Comparison of ENCODE assay signal across 9 mouse cellular contexts in genomic region chr7:43490182-43490584, GRCm38 (mm10). TPM values are rescaled to one million over a fixed set of nuclear protein-coding genes. Genes with fewer than 3 reads are reported as not detected.
DNase-seq lines count a peak whose midpoint lies in the region; ATAC-seq and TF ChIP-seq lines count a peak whose summit lies in the region.
"Had no signal": no experiment of that assay in that cellular context is flagged by ENCODE, and none has a peak within 500 bp of the region (broad histone marks: within the 10 kb centered on the region; RNA-seq: fewer than 3 reads in every experiment).

No protein-coding gene starts in this region.

- H3K9ac ChIP-seq in midbrain, embryonic 12.5 days (replicated peaks), result peak overlapping the region; percentile 83

- DNase-seq in R1 (ENCODE audit: low read depth, low spot score), result peak; percentile 59
- peak; percentile 91 for DNase-seq in embryonic facial prominence, embryonic 10.5 days (ENCODE audit: low spot score)
- DNase-seq in heart, embryonic 10.5 days (ENCODE audit: low spot score), result no peak
- peak; percentile 64 to 73 for DNase-seq in layer of hippocampus, adult 8-10 months (ENCODE audit: low spot score in 2 of 2)
- peak; percentile 74 for DNase-seq in testis, postnatal 10 days (ENCODE audit: low spot score)

- H3K9me3 ChIP-seq in E14TG2a.4 (ENCODE audit: low read length), result no peaks in the 10 kb centered on the region
- H3K9me3 ChIP-seq in embryonic facial prominence, embryonic 10.5 days, result no peaks in the 10 kb centered on the region
- H3K9me3 ChIP-seq in heart, embryonic 10.5 days, result no peaks in the 10 kb centered on the region
- no peaks in the 10 kb centered on the region for H3K9me3 ChIP-seq in midbrain, embryonic 12.5 days

- H3K27ac ChIP-seq in embryonic facial prominence, embryonic 10.5 days (replicated peaks), result peak overlapping the region; percentile 89
- H3K27ac ChIP-seq in heart, embryonic 10.5 days, result peak overlapping the region; percentile 54; the same call in 1 of the 2 replicates
- H3K27ac ChIP-seq in midbrain, embryonic 12.5 days (replicated peaks), result peak overlapping the region; percentile 88

- H3K27me3 ChIP-seq in E14TG2a.4 (ENCODE audit: insufficient read depth, low read length), result peaks cover 83% of the 10 kb centered on the region
- H3K27me3 ChIP-seq in embryonic facial prominence, embryonic 10.5 days (replicated peaks; ENCODE audit: low read depth, poor library complexity, severe bottlenecking), result peaks cover 47% of the 10 kb centered on the region
- H3K27me3 ChIP-seq in heart, embryonic 10.5 days (ENCODE audit: insufficient read depth, poor library complexity, severe bottlenecking), result peaks cover 64% of the 10 kb centered on the region
- 0 out of 2 replicates have a peak, but pooled peaks cover 2% of the 10 kb centered on the region for H3K27me3 ChIP-seq in midbrain, embryonic 12.5 days

- peak; percentile 89 for ATAC-seq in midbrain, embryonic 12.5 days (ENCODE audit: low FRiP score, low read depth)
- ATAC-seq in erythroid progenitor cell, adult 5-6 weeks (replicated peaks; ENCODE audit: low FRiP score, poor library complexity, severe bottlenecking), result no peak

- peaks cover 24% of the 10 kb centered on the region for H3K4me1 ChIP-seq in E14TG2a.4 (replicated peaks; ENCODE audit: low read depth, low read length)
- H3K4me1 ChIP-seq in embryonic facial prominence, embryonic 10.5 days, result peaks cover 20% of the 10 kb centered on the region
- peaks cover 9% of the 10 kb centered on the region; the same call in 1 of the 2 replicates for H3K4me1 ChIP-seq in heart, embryonic 10.5 days
- peaks cover 15% of the 10 kb centered on the region for H3K4me1 ChIP-seq in midbrain, embryonic 12.5 days

- H3K4me2 ChIP-seq in midbrain, embryonic 12.5 days (replicated peaks), result peak overlapping the region; percentile 71

- peak overlapping the region; percentile 72 for H3K4me3 ChIP-seq in E14TG2a.4 (replicated peaks; ENCODE audit: low read length)
- peak overlapping the region; percentile 75 for H3K4me3 ChIP-seq in embryonic facial prominence, embryonic 10.5 days
- H3K4me3 ChIP-seq in heart, embryonic 10.5 days, result peak overlapping the region; percentile 59
- peak overlapping the region; percentile 77 for H3K4me3 ChIP-seq in midbrain, embryonic 12.5 days

- no peaks in the 10 kb centered on the region for H3K36me3 ChIP-seq in E14TG2a.4 (ENCODE audit: insufficient read depth, low read length)
- H3K36me3 ChIP-seq in embryonic facial prominence, embryonic 10.5 days (replicated peaks), result no peaks in the 10 kb centered on the region
- no peaks in the 10 kb centered on the region for H3K36me3 ChIP-seq in heart, embryonic 10.5 days
- no peaks in the 10 kb centered on the region for H3K36me3 ChIP-seq in midbrain, embryonic 12.5 days

- no peak for TF ChIP-seq CTCF in E14TG2a.4 (conservative IDR thresholded peaks at IDR 0.05; ENCODE audit: low read length)

- under 1% methylated on average over 6 of the region's 13 CpGs for WGBS in embryonic facial prominence, embryonic 10.5 days
- WGBS in heart, embryonic 10.5 days, result 5% methylated on average over 6 of the region's 13 CpGs
- 1% methylated on average over 6 of the region's 13 CpGs for WGBS in midbrain, embryonic 12.5 days

RNA-seq across cellular contexts. Expression of gene Iglon5, which starts 0.3 kb away (rescaled TPM):
- polyA plus RNA-seq in embryonic facial prominence, embryonic 10.5 days (2016; fragmentation: Nextera tagmentation; extraction: Ambion mirVana), result 0.70 and 0.71 TPM in 2 replicates
- 0.20 TPM in 1 of 2 replicates, not detected in the other for polyA plus RNA-seq in heart, embryonic 10.5 days (2016; fragmentation: Nextera tagmentation; extraction: Ambion mirVana)
- total RNA-seq in layer of hippocampus, adult 8-10 months (2022), result 10 to 100 TPM; 21.4 to 23.8 (median 22.9) TPM
- 3.9 and 4.1 TPM in 2 replicates for polyA plus RNA-seq in midbrain, embryonic 12.5 days (2016; fragmentation: Nextera tagmentation; extraction: Ambion mirVana)
- total RNA-seq in erythroid progenitor cell, adult 5-6 weeks (2015; ENCODE audit: low replicate concordance), result not detected in 2 replicates
- total RNA-seq in erythroid progenitor cell, adult 5-6 weeks (2017; ENCODE audit: low replicate concordance), result not detected in 2 replicates
- total RNA-seq: common myeloid progenitor, adult 5-6 weeks had no signal

RNA-seq across cellular contexts. Expression of gene 4931406B18Rik, which starts 15.6 kb away (rescaled TPM):
- polyA plus RNA-seq in embryonic facial prominence, embryonic 10.5 days (2016; fragmentation: Nextera tagmentation; extraction: Ambion mirVana), result not detected in 2 replicates
- polyA plus RNA-seq in heart, embryonic 10.5 days (2016; fragmentation: Nextera tagmentation; extraction: Ambion mirVana), result not detected in 2 replicates
- total RNA-seq in layer of hippocampus, adult 8-10 months (2022), result not detected
- polyA plus RNA-seq in midbrain, embryonic 12.5 days (2016; fragmentation: Nextera tagmentation; extraction: Ambion mirVana), result not detected in 2 replicates
- not detected in 2 replicates for total RNA-seq in erythroid progenitor cell, adult 5-6 weeks (2015; ENCODE audit: low replicate concordance)
- not detected in 2 replicates for total RNA-seq in erythroid progenitor cell, adult 5-6 weeks (2017; ENCODE audit: low replicate concordance)
- total RNA-seq: common myeloid progenitor, adult 5-6 weeks had no signal

RNA-seq across cellular contexts. Expression of gene Vsig10l, which starts 27.2 kb away (rescaled TPM):
- polyA plus RNA-seq in embryonic facial prominence, embryonic 10.5 days (2016; fragmentation: Nextera tagmentation; extraction: Ambion mirVana), result 1.2 and 2.3 TPM in 2 replicates
- polyA plus RNA-seq in heart, embryonic 10.5 days (2016; fragmentation: Nextera tagmentation; extraction: Ambion mirVana), result 1.4 and 1.5 TPM in 2 replicates
- 1 to 10 TPM; 2.3 to 4.5 (median 3.9) TPM for total RNA-seq in layer of hippocampus, adult 8-10 months (2022)
- polyA plus RNA-seq in midbrain, embryonic 12.5 days (2016; fragmentation: Nextera tagmentation; extraction: Ambion mirVana), result 4.0 and 7.4 TPM in 2 replicates
- total RNA-seq in erythroid progenitor cell, adult 5-6 weeks (2015; ENCODE audit: low replicate concordance), result 1.7 TPM in 1 of 2 replicates, not detected in the other
- 0.13 and 0.23 TPM in 2 replicates for total RNA-seq in erythroid progenitor cell, adult 5-6 weeks (2017; ENCODE audit: low replicate concordance)

RNA-seq across cellular contexts. Expression of gene Gm45233, which starts 46.3 kb away (rescaled TPM):
- 0.24 and 0.67 TPM in 2 replicates for polyA plus RNA-seq in embryonic facial prominence, embryonic 10.5 days (2016; fragmentation: Nextera tagmentation; extraction: Ambion mirVana)
- polyA plus RNA-seq in heart, embryonic 10.5 days (2016; fragmentation: Nextera tagmentation; extraction: Ambion mirVana), result not detected in 2 replicates
- 1 to 10 TPM in 2 of 4 experiments, under 1 TPM in 1, not detected in 1; 0.65 to 2.6 (median 1.7) TPM for total RNA-seq in layer of hippocampus, adult 8-10 months (2022)
- polyA plus RNA-seq in midbrain, embryonic 12.5 days (2016; fragmentation: Nextera tagmentation; extraction: Ambion mirVana), result 1.4 TPM in 1 of 2 replicates, not detected in the other
- not detected in 2 replicates for total RNA-seq in erythroid progenitor cell, adult 5-6 weeks (2015; ENCODE audit: low replicate concordance)
- 5.8 TPM in 1 of 2 replicates, not detected in the other for total RNA-seq in erythroid progenitor cell, adult 5-6 weeks (2017; ENCODE audit: low replicate concordance)

RNA-seq across cellular contexts. Expression of gene Etfb, which starts 46.3 kb away (rescaled TPM):
- polyA plus RNA-seq in embryonic facial prominence, embryonic 10.5 days (2016; fragmentation: Nextera tagmentation; extraction: Ambion mirVana), result 231 and 252 TPM in 2 replicates
- polyA plus RNA-seq in heart, embryonic 10.5 days (2016; fragmentation: Nextera tagmentation; extraction: Ambion mirVana), result 505 and 580 TPM in 2 replicates
- total RNA-seq in layer of hippocampus, adult 8-10 months (2022), result 10 to 100 TPM; 59.8 to 75.6 (median 69.4) TPM
- 147 and 163 TPM in 2 replicates for polyA plus RNA-seq in midbrain, embryonic 12.5 days (2016; fragmentation: Nextera tagmentation; extraction: Ambion mirVana)
- total RNA-seq in erythroid progenitor cell, adult 5-6 weeks (2015; ENCODE audit: low replicate concordance), result 46.5 and 102 TPM in 2 replicates
- 70.3 and 109 TPM in 2 replicates for total RNA-seq in erythroid progenitor cell, adult 5-6 weeks (2017; ENCODE audit: low replicate concordance)
